Mouse (Mus musculus) cerebellum, adult 8-10 months (tissue): ENCODE measurements around the gene Lrp2.
"Not testable (repeated sequence)": the region's sequence is repeated elsewhere in the genome, so short reads cannot be mapped to it uniquely, and the experiment has no call there.

Source experiments
- DNase-seq: peaks from one replicate; pipeline ENCODE4 v3.0.0; 2022

Gene Lrp2

GRCm38 (mm10) chr2:69582068-69582467 lies 3.8 kb downstream of the Lrp2 start:
- not testable (repeated sequence) for DNase-seq

- DNase-seq: no peak
Measured at GRCm38 (mm10) chr2:69580091-69580490, 5.8 kb downstream of the Lrp2 start.

GRCm38 (mm10) chr2:69578206-69578605 lies 7.7 kb downstream of the Lrp2 start:
- DNase-seq: no peak

GRCm38 (mm10) chr2:69576531-69576930 lies 9.3 kb downstream of the Lrp2 start:
- no peak for DNase-seq

GRCm38 (mm10) chr2:69574934-69575333 lies 10.9 kb downstream of the Lrp2 start:
- DNase-seq: no peak

- no peak for DNase-seq
Measured at GRCm38 (mm10) chr2:69574261-69574660, 11.6 kb downstream of the Lrp2 start.

- DNase-seq: no peak
Measured at GRCm38 (mm10) chr2:69573733-69574054, 12.2 kb downstream of the Lrp2 start.

- DNase-seq: no peak
Measured at GRCm38 (mm10) chr2:69573038-69573732, 12.7 kb downstream of the Lrp2 start.

GRCm38 (mm10) chr2:69570556-69570955 lies 15.3 kb downstream of the Lrp2 start:
- DNase-seq: no peak

GRCm38 (mm10) chr2:69566281-69566680 lies 19.6 kb downstream of the Lrp2 start:
- DNase-seq: no peak

- DNase-seq: no peak
Measured at GRCm38 (mm10) chr2:69563492-69563891, 22.4 kb downstream of the Lrp2 start.

GRCm38 (mm10) chr2:69562761-69563160 lies 23.1 kb downstream of the Lrp2 start:
- no peak for DNase-seq

GRCm38 (mm10) chr2:69560221-69560620 lies 25.6 kb downstream of the Lrp2 start:
- DNase-seq: no peak

- DNase-seq: no peak
Measured at GRCm38 (mm10) chr2:69559380-69559779, 26.5 kb downstream of the Lrp2 start.

- no peak for DNase-seq
Measured at GRCm38 (mm10) chr2:69556686-69557085, 29.2 kb downstream of the Lrp2 start.

- no peak for DNase-seq
Measured at GRCm38 (mm10) chr2:69551639-69552038, 34.2 kb downstream of the Lrp2 start.

GRCm38 (mm10) chr2:69546823-69547222 lies 39.0 kb downstream of the Lrp2 start:
- DNase-seq: no peak

- DNase-seq: no peak
Measured at GRCm38 (mm10) chr2:69536018-69536417, 49.8 kb downstream of the Lrp2 start.

GRCm38 (mm10) chr2:69531528-69532055 lies 54.3 kb downstream of the Lrp2 start:
- DNase-seq: no peak

- no peak for DNase-seq
Measured at GRCm38 (mm10) chr2:69530691-69531527, 55.0 kb downstream of the Lrp2 start.

- no peak for DNase-seq
Measured at GRCm38 (mm10) chr2:69530126-69530525, 55.7 kb downstream of the Lrp2 start.

- no peak for DNase-seq
Measured at GRCm38 (mm10) chr2:69520273-69520672, 65.6 kb downstream of the Lrp2 start.

- DNase-seq: no peak
Measured at GRCm38 (mm10) chr2:69518307-69518706, 67.6 kb downstream of the Lrp2 start.

GRCm38 (mm10) chr2:69511766-69512165 lies 74.1 kb downstream of the Lrp2 start:
- DNase-seq: no peak
